Mouse (Mus musculus): Measurements from ENCODE around the gene Mrps36. TPM values are rescaled to one million over a fixed set of nuclear protein-coding genes. Genes with fewer than 3 reads are reported as not detected.

Mrps36 gene
- polyA plus RNA-seq, 1 experiment from 2014 or later, result 163 TPM

DNA sequence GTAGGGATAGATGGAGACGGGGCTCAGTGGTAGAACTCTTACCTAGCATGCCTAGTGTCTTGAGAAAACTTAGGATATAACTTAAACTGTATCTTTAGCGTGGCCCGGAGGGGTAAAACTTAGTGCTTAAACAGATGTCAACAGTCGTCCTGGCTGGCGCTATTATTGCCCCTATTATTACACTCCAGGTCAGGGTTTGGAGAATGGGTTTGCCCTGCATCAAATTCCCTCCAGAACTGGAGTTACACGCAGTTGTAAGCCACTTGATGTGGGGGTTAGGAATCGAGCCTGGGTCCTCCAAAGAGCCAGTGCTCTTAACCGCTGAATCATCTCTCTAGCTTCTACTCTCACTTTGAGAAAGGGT is 31.6 kb upstream of the Mrps36 start:
- Histone ChIP-seq H3K27me3 (ENCODE audit: control insufficient read depth, insufficient read depth, low read length) (no peaks in the 10 kb centered on the region), H3K4me3 (replicated peaks; ENCODE audit: low read length) (peak overlapping the region; percentile 77), H3K9me3 (replicated peaks; ENCODE audit: control insufficient read depth, low read length) (no peaks in the 10 kb centered on the region), H3K4me1 (ENCODE audit: control insufficient read depth, insufficient read depth, low read length) (0 out of 2 replicates have a peak, but pooled peaks cover 13% of the 10 kb centered on the region), H3K4me2 (ENCODE audit: low read depth, low read length) (peak overlapping the region; percentile 89), H3K36me3 (ENCODE audit: control insufficient read depth, insufficient read depth, low read length) (no peaks in the 10 kb centered on the region; the same call in 1 of the 2 replicates), H3K9ac (ENCODE audit: low read length) (peak overlapping the region; percentile 73), H3K27ac (ENCODE audit: low read length) (no peak overlapping the region)
- WGBS, result 13% methylated on average over 8 of the region's 8 CpGs
- no peak for ATAC-seq (ENCODE audit: insufficient read depth, low FRiP score)

DNA sequence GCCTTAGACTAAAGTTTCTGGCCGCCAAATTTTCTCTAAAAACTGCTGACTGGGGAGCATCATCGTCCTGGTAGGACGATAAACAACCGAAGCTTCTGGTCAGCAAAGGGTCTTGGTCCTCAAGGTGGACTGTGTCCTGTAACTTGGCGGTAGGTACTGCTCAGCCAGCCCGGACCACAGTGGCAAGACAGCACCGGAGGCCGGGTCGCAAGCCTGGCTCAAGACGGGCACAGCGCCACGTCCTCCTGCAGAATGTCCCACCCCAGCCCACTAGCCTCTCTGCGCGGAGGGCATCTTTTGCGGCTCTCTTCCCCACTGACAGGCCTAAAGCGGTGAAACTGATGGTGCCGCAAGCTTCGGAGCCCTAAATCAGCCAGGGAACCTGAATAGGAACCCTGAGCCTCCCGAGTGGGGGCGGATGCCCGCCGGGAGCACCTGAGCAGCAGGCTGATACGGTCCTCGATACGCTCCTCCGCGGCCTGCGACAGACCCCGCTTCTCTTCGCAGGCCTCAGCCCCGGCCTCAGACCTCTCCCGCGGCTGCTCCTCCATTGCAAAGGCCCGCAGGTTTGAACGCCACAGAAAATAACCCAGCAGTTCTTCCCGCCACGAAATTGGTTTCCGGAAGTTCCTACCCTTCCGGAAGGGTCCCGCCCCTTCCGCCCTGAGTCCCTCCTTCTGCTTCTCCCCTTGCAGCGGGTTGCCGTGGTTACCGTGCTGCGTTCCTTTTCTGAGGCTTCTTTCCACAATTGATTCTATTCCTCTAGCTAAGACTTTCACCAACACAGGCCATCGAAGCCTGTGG is 31.0 kb upstream of the Mrps36 start, which contains the start of gene Cenph:
Gene Cenph, minus strand, starts transcription at position 648 of the 804 bp plus-strand sequence.
- under 1% methylated on average over 46 of the region's 46 CpGs for WGBS
- no peak within 1 kb of the TSS for H3K27ac ChIP-seq (ENCODE audit: low read length)

DNA sequence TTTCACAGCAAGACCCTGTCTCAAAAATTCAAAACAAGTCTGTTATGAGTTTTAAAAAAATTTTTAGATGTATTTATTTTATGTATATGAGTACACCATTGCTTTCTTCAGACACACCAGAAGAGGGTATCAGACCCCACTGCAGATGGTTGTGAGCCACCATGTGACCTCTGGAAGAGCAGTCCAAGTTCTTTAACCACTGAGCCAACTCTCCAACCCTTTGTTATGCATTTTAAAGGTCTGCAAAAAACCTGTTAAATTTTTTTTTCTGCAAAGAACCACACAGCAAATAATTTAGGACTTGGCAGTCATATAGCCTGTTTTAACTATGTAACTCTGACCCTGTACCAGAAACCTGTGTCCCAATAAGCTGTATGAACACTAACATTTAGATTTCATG is 30.2 kb upstream of the Mrps36 start:
- Histone ChIP-seq H3K27me3 (ENCODE audit: control insufficient read depth, insufficient read depth, low read length) (no peaks in the 10 kb centered on the region), H3K4me1 (ENCODE audit: control insufficient read depth, insufficient read depth, low read length) (0 out of 2 replicates have a peak, but pooled peaks cover 13% of the 10 kb centered on the region), H3K36me3 (ENCODE audit: control insufficient read depth, insufficient read depth, low read length) (no peaks in the 10 kb centered on the region), H3K27ac (ENCODE audit: low read length) (no peak overlapping the region), H3K9ac (ENCODE audit: low read length) (peak overlapping the region; percentile 73), H3K4me2 (ENCODE audit: low read depth, low read length) (peak overlapping the region; percentile 89), H3K9me3 (replicated peaks; ENCODE audit: control insufficient read depth, low read length) (no peaks in the 10 kb centered on the region), H3K4me3 (replicated peaks; ENCODE audit: low read length) (peak overlapping the region; percentile 77)
- ATAC-seq (ENCODE audit: insufficient read depth, low FRiP score), result no peak

More for the DNA sequence above, 31.0 kb upstream of the Mrps36 start, which contains the start of gene Cenph:
- Histone ChIP-seq H3K4me1 (ENCODE audit: control insufficient read depth, insufficient read depth, low read length) (0 out of 2 replicates have a peak, but pooled peaks cover 13% of the 10 kb centered on the region), H3K9me3 (replicated peaks; ENCODE audit: control insufficient read depth, low read length) (no peaks in the 10 kb centered on the region), H3K36me3 (ENCODE audit: control insufficient read depth, insufficient read depth, low read length) (no peaks in the 10 kb centered on the region), H3K9ac (ENCODE audit: low read length) (peak within 1 kb of the TSS; percentile 73), H3K27me3 (ENCODE audit: control insufficient read depth, insufficient read depth, low read length) (no peaks in the 10 kb centered on the region), H3K4me3 (replicated peaks; ENCODE audit: low read length) (peak within 1 kb of the TSS; percentile 77), H3K4me2 (ENCODE audit: low read depth, low read length) (peak within 1 kb of the TSS; percentile 89)
- ATAC-seq (ENCODE audit: insufficient read depth, low FRiP score), result peak; percentile 93

DNA sequence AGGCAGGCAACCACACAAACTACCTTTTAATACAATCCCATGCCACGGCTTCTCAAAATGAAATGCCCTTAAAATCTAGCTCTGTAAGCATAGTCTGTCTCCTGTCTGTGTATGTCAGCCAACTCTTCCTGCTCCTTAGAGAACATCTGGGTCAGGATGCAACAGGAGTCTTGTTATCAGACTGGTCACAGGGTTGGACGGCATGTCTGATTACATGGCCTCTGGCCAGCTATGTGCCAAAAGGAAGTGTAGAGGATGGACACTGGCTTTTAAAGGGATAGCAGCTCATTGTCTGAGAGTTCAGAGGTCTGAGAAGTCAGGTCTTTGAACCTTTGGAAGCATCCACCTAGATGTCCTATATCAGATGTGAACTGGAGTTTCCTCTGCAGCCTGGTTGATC is 10.9 kb upstream of the Mrps36 start:
- H3K4me2 ChIP-seq (ENCODE audit: low read depth, low read length), result no peak overlapping the region
- 85% methylated on average over 2 of the region's 2 CpGs for WGBS

DNA sequence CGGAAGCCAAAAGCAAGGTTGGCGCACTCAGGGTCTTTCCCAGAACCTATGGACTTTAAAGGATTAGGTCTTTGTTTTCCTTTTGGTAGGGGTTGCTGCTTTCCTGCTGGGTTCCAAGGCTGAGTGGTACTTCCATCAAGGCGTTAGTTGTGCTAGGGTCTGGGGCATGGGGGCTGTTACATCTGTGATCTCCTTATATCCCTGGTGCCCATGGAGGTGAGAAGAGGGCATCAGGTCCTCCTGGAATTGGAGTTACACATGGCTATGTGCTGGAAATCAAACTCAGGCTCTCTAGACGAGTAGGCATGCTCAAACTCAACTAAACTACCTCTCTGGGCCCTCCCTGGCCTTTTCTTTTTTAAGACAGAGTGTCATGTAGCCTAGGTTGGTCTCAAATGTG is 9.7 kb upstream of the Mrps36 start:
- Histone ChIP-seq H3K9ac (ENCODE audit: low read length) (no peak overlapping the region), H3K4me3 (replicated peaks; ENCODE audit: low read length) (no peak overlapping the region), H3K4me2 (ENCODE audit: low read depth, low read length) (no peak overlapping the region), H3K27ac (ENCODE audit: low read length) (no peak overlapping the region), H3K36me3 (ENCODE audit: control insufficient read depth, insufficient read depth, low read length) (no peaks in the 10 kb centered on the region), H3K9me3 (replicated peaks; ENCODE audit: control insufficient read depth, low read length) (no peaks in the 10 kb centered on the region), H3K4me1 (ENCODE audit: control insufficient read depth, insufficient read depth, low read length) (no peaks in the 10 kb centered on the region), H3K27me3 (ENCODE audit: control insufficient read depth, insufficient read depth, low read length) (no peaks in the 10 kb centered on the region)
- WGBS, result 66% methylated on average over 4 of the region's 4 CpGs
- ATAC-seq (ENCODE audit: insufficient read depth, low FRiP score), result no peak

More for the DNA sequence above, 10.9 kb upstream of the Mrps36 start:
- no peaks in the 10 kb centered on the region for H3K9me3 ChIP-seq (replicated peaks; ENCODE audit: control insufficient read depth, low read length)
- H3K36me3 ChIP-seq (ENCODE audit: control insufficient read depth, insufficient read depth, low read length), result no peaks in the 10 kb centered on the region
- no peak overlapping the region for H3K27ac ChIP-seq (ENCODE audit: low read length)
- H3K9ac ChIP-seq (ENCODE audit: low read length), result no peak overlapping the region
- H3K27me3 ChIP-seq (ENCODE audit: control insufficient read depth, insufficient read depth, low read length), result no peaks in the 10 kb centered on the region
- no peak overlapping the region for H3K4me3 ChIP-seq (replicated peaks; ENCODE audit: low read length)
- H3K4me1 ChIP-seq (ENCODE audit: control insufficient read depth, insufficient read depth, low read length), result no peaks in the 10 kb centered on the region
- ATAC-seq (ENCODE audit: insufficient read depth, low FRiP score), result no peak

DNA sequence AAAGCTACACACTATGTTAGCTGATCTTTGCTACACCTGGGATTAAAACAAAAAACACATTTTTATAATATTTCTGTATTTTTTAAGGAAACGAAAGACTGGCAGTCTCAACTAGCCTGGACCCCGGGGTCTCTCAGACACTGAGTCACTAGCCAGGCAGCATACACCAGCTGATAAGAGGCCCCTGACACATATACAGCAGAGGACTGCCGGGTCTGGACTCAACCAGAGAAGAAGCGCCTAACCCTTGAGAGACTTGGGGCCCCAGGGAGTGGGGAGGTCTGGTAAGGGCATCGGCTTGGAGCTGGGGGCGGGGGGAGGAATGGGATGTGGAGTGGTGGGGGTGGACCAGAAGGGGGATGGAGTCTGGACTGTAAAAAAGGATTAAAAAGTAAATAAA is 8.6 kb upstream of the Mrps36 start:
- Histone ChIP-seq H3K27me3 (ENCODE audit: control insufficient read depth, insufficient read depth, low read length) (no peaks in the 10 kb centered on the region), H3K4me3 (replicated peaks; ENCODE audit: low read length) (no peak overlapping the region), H3K4me1 (ENCODE audit: control insufficient read depth, insufficient read depth, low read length) (no peaks in the 10 kb centered on the region), H3K9ac (ENCODE audit: low read length) (no peak overlapping the region), H3K36me3 (ENCODE audit: control insufficient read depth, insufficient read depth, low read length) (no peaks in the 10 kb centered on the region), H3K9me3 (replicated peaks; ENCODE audit: control insufficient read depth, low read length) (no peaks in the 10 kb centered on the region), H3K27ac (ENCODE audit: low read length) (no peak overlapping the region), H3K4me2 (ENCODE audit: low read depth, low read length) (no peak overlapping the region)
- ATAC-seq (ENCODE audit: insufficient read depth, low FRiP score), result no peak
- 81% methylated on average over 6 of the region's 6 CpGs for WGBS

DNA sequence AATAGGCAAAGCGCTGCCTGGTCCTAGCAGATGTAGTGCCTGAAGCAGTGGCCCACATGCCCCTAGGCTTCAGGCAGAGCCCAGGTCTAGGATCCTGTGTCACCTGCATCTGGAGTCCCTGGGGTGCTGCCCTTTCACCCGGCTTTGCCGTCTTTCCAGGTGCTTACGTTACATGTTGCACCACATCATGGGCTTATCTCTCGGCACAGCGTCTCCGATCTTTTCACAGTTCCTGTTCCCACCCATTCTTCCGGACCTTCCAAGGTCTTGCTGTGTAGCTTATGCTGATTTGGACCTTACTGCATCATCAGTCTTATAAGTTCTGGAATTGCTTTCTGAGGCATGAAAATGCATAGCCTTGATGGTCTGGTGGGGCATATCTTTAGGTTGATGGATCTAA is 8.1 kb upstream of the Mrps36 start:
- Histone ChIP-seq H3K4me3 (replicated peaks; ENCODE audit: low read length) (no peak overlapping the region), H3K9ac (ENCODE audit: low read length) (no peak overlapping the region), H3K27ac (ENCODE audit: low read length) (no peak overlapping the region), H3K9me3 (replicated peaks; ENCODE audit: control insufficient read depth, low read length) (no peaks in the 10 kb centered on the region), H3K4me2 (ENCODE audit: low read depth, low read length) (no peak overlapping the region), H3K4me1 (ENCODE audit: control insufficient read depth, insufficient read depth, low read length) (no peaks in the 10 kb centered on the region), H3K36me3 (ENCODE audit: control insufficient read depth, insufficient read depth, low read length) (no peaks in the 10 kb centered on the region), H3K27me3 (ENCODE audit: control insufficient read depth, insufficient read depth, low read length) (no peaks in the 10 kb centered on the region)
- 86% methylated on average over 8 of the region's 8 CpGs for WGBS
- ATAC-seq (ENCODE audit: insufficient read depth, low FRiP score), result no peak

DNA sequence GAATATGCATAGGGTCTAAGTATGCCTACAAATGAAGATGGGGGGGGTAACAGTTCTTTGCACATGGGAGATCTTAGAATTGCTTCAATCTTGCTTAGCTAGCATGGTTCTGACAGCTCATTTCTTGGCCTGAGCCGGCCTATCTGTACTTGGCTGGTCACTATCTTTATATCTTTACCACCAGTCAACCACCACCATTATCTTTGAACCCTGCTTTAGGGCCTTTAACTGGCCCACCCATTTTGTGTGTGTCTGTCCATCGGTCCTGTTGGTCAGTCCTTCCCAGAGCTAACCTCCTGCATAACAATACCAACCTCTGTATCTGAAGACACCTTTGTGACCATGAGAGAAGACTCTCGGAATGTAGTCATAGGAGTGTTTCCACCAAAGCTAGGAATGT is 6.9 kb upstream of the Mrps36 start:
- Histone ChIP-seq H3K36me3 (ENCODE audit: control insufficient read depth, insufficient read depth, low read length) (no peaks in the 10 kb centered on the region), H3K4me2 (ENCODE audit: low read depth, low read length) (no peak overlapping the region), H3K9me3 (replicated peaks; ENCODE audit: control insufficient read depth, low read length) (no peaks in the 10 kb centered on the region), H3K27ac (ENCODE audit: low read length) (no peak overlapping the region), H3K27me3 (ENCODE audit: control insufficient read depth, insufficient read depth, low read length) (no peaks in the 10 kb centered on the region), H3K4me3 (replicated peaks; ENCODE audit: low read length) (no peak overlapping the region), H3K9ac (ENCODE audit: low read length) (no peak overlapping the region), H3K4me1 (ENCODE audit: control insufficient read depth, insufficient read depth, low read length) (no peaks in the 10 kb centered on the region)
- no peak for ATAC-seq (ENCODE audit: insufficient read depth, low FRiP score)
- 85% methylated on average over 3 of the region's 3 CpGs for WGBS

DNA sequence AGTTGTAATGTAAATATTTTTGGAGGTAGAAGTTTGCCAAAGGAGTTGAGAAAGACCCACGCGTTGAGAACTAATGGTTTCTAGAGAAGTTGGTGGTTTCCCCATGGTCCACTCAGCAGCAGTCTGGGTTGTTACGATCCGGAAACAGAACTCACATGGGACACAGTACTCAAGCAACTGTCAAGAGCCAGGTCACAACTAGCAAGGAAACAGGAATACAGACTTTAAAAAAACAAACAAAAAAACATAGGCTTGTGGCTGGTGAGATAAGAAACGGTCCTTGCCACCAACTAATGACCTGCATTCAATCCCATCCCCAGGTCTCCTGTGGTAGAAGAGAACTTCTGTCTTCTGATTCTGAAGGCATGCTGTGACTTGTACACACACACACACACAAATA is 6.3 kb upstream of the Mrps36 start:
- Histone ChIP-seq H3K9ac (ENCODE audit: low read length) (no peak overlapping the region), H3K36me3 (ENCODE audit: control insufficient read depth, insufficient read depth, low read length) (no peaks in the 10 kb centered on the region), H3K4me3 (replicated peaks; ENCODE audit: low read length) (no peak overlapping the region), H3K27ac (ENCODE audit: low read length) (no peak overlapping the region), H3K4me2 (ENCODE audit: low read depth, low read length) (no peak overlapping the region), H3K4me1 (ENCODE audit: control insufficient read depth, insufficient read depth, low read length) (no peaks in the 10 kb centered on the region), H3K9me3 (replicated peaks; ENCODE audit: control insufficient read depth, low read length) (no peaks in the 10 kb centered on the region), H3K27me3 (ENCODE audit: control insufficient read depth, insufficient read depth, low read length) (no peaks in the 10 kb centered on the region)
- WGBS, result 66% methylated on average over 5 of the region's 5 CpGs
- ATAC-seq (ENCODE audit: insufficient read depth, low FRiP score), result no peak

Data from stomach, embryonic 16.5 days (tissue).